Mouse (Mus musculus) olfactory bulb, adult 2 months (tissue): ENCODE measurements around the gene Ppp1r36. TPM values are rescaled to one million over a fixed set of nuclear protein-coding genes. Genes with fewer than 3 reads are reported as not detected.
"Not testable (repeated sequence)": the region's sequence is repeated elsewhere in the genome, so short reads cannot be mapped to it uniquely, and the experiment has no call there.

Experiments
- H3K27ac ChIP-seq: fragments of 200-500 bp; 2 replicates; pipeline ENCODE4 v1.5.1; 2012; ENCODE audit warnings: low read depth, low read length; ENCODE audit not compliant: insufficient read depth
- H3K4me1 ChIP-seq: fragments of 200-500 bp; 2 replicates; pipeline ENCODE4 v1.6.1; 2012; ENCODE audit warnings: low read length; ENCODE audit not compliant: control insufficient read depth, insufficient read depth
- H3K4me3 ChIP-seq: fragments of 200-500 bp; 2 replicates; pipeline ENCODE4 v1.5.1; 2012; ENCODE audit warnings: mild to moderate bottlenecking, low read depth, low read length, moderate library complexity; ENCODE audit not compliant: insufficient read depth
- CTCF ChIP-seq: fragments of 200-500 bp; IDR thresholded peaks from 2 replicates; pipeline ENCODE4 v1.5.1; 2012; ENCODE audit warnings: low read depth, mild to moderate bottlenecking, low read length, moderate library complexity; ENCODE audit not compliant: insufficient read depth
- POLR2A ChIP-seq: fragments of 200-500 bp; IDR thresholded peaks from 2 replicates; pipeline ENCODE4 v1.6.1; 2012; ENCODE audit warnings: mild to moderate bottlenecking, low read depth, low read length, moderate library complexity; ENCODE audit not compliant: insufficient read depth
- WGBS: fragments of 180-500 bp; shearing (Covaris S2); methylation state at CpG from one replicate; pipeline ENCODE4 v1.1.7; 2018; 5-methylcytosine and 5-hydroxymethylcytosine counted together
- polyA plus RNA-seq: library from polyadenylated mRNA; stranded (reverse); fragments of >200 nt; gene quantifications from 2 replicates; pipeline ENCODE4 v1.2.4, GENCODE M21; 2012; ENCODE audit warnings: low replicate concordance; ENCODE audit not compliant: missing spikeins, insufficient read depth, insufficient read length

The Ppp1r36 gene
- polyA plus RNA-seq, 1 experiment: not detected

- no peak for TF ChIP-seq POLR2A
- no peak for TF ChIP-seq CTCF
- 31% methylated on average over 5 of the region's 5 CpGs for WGBS
- peaks cover 8% of the 10 kb centered on the region for H3K4me1 ChIP-seq
- no peak overlapping the region for H3K4me3 ChIP-seq
- no peak overlapping the region for H3K27ac ChIP-seq
These were observed 13.6 kb downstream of the Ppp1r36 start for GRCm38 (mm10) chr12:76430879-76431406.

GRCm38 (mm10) chr12:76431431-76431830, 14.1 kb downstream of the Ppp1r36 start:
- WGBS: 70% methylated on average over 6 of the region's 6 CpGs
- Histone ChIP-seq H3K4me3 (no peak overlapping the region), H3K4me1 (peaks cover 8% of the 10 kb centered on the region), H3K27ac (no peak overlapping the region)
- TF ChIP-seq POLR2A (no peak), CTCF (no peak)

- no peak for TF ChIP-seq CTCF
- TF ChIP-seq POLR2A: no peak
- 67% methylated on average over 7 of the region's 7 CpGs for WGBS
- no peak overlapping the region for H3K27ac ChIP-seq
- peaks cover 4% of the 10 kb centered on the region for H3K4me1 ChIP-seq
- no peak overlapping the region for H3K4me3 ChIP-seq
These were observed 16.8 kb downstream of the Ppp1r36 start for GRCm38 (mm10) chr12:76434111-76434510.

- TF ChIP-seq CTCF: no peak
- TF ChIP-seq POLR2A: no peak
- no peak overlapping the region for H3K4me3 ChIP-seq
- H3K27ac ChIP-seq: no peak overlapping the region
- 16% methylated on average over 17 of the region's 17 CpGs for WGBS
- H3K4me1 ChIP-seq: peaks cover 4% of the 10 kb centered on the region
These were observed 17.7 kb downstream of the Ppp1r36 start for GRCm38 (mm10) chr12:76435084-76435483.

- Histone ChIP-seq H3K27ac (no peak overlapping the region), H3K4me1 (peaks cover 4% of the 10 kb centered on the region), H3K4me3 (no peak overlapping the region)
- no peak for TF ChIP-seq POLR2A
- no peak for TF ChIP-seq CTCF
- WGBS: 56% methylated on average over 8 of the region's 8 CpGs
These were observed 18.2 kb downstream of the Ppp1r36 start for GRCm38 (mm10) chr12:76435549-76435948.

GRCm38 (mm10) chr12:76443488-76443887, 26.1 kb downstream of the Ppp1r36 start:
- H3K27ac ChIP-seq, H3K4me1 ChIP-seq, H3K4me3 ChIP-seq: not testable (repeated sequence)
- WGBS: 76% methylated on average over 6 of the region's 6 CpGs

GRCm38 (mm10) chr12:76444359-76444772, 27.0 kb downstream of the Ppp1r36 start:
- no peaks in the 10 kb centered on the region; the same call in 1 of the 2 replicates for H3K4me1 ChIP-seq
- H3K4me3 ChIP-seq: no peak overlapping the region
- H3K27ac ChIP-seq: no peak overlapping the region
- no peak for TF ChIP-seq CTCF
- no peak for TF ChIP-seq POLR2A
- 70% methylated on average over 10 of the region's 10 CpGs for WGBS

- no peaks in the 10 kb centered on the region; the same call in 1 of the 2 replicates for H3K4me1 ChIP-seq
- WGBS: 79% methylated on average over 6 of the region's 6 CpGs
- no peak overlapping the region for H3K4me3 ChIP-seq
- TF ChIP-seq POLR2A: no peak
- no peak for TF ChIP-seq CTCF
- no peak overlapping the region for H3K27ac ChIP-seq
These were observed 27.5 kb downstream of the Ppp1r36 start for GRCm38 (mm10) chr12:76444862-76445261.

- WGBS: 94% methylated on average over 11 of the region's 11 CpGs
- Histone ChIP-seq H3K27ac (no peak overlapping the region), H3K4me3 (no peak overlapping the region), H3K4me1 (no peaks in the 10 kb centered on the region; the same call in 1 of the 2 replicates)
- TF ChIP-seq POLR2A (no peak), CTCF (no peak)
These were observed 28.9 kb downstream of the Ppp1r36 start for GRCm38 (mm10) chr12:76446201-76446600.

GRCm38 (mm10) chr12:76448127-76448526, 30.8 kb downstream of the Ppp1r36 start:
- no peak overlapping the region for H3K27ac ChIP-seq
- H3K4me3 ChIP-seq: no peak overlapping the region
- TF ChIP-seq POLR2A (no peak), CTCF (no peak)
- H3K4me1 ChIP-seq: no peaks in the 10 kb centered on the region; the same call in 1 of the 2 replicates
- 80% methylated on average over 6 of the region's 6 CpGs for WGBS
